ENCODE assay signal across 16 mouse cellular contexts in genomic region chr1:77370921-77371320, GRCm38 (mm10).
DNase-seq lines count a peak whose midpoint lies in the region; ATAC-seq and TF ChIP-seq lines count a peak whose summit lies in the region.
"Had no signal": no experiment of that assay in that cellular context is flagged by ENCODE, and none has a peak within 500 bp of the region (broad histone marks: within the 10 kb centered on the region; RNA-seq: fewer than 3 reads in every experiment).

No protein-coding gene starts in this region.

- DNase-seq in cerebellum, postnatal 25 days: peak; percentile 26 to 54
- DNase-seq in cerebellum, adult 11 months: no peak
- peak; percentile 51 for DNase-seq in kidney, adult 2 months
- DNase-seq in heart, adult 9 months (ENCODE audit: low spot score in 2 of 2): peak; percentile 32 to 36
- peak; percentile 31 for DNase-seq in kidney, adult 9 months
- DNase-seq in spleen, adult 12 weeks (ENCODE audit: low spot score): no peak
- no peak for DNase-seq in adrenal gland, postnatal 36 days
- DNase-seq: gastrocnemius, adult 2 months; liver, embryonic 13.5 days; midbrain, embryonic 14.5 days had no signal

- no peak overlapping the region for H3K4me2 ChIP-seq in kidney, embryonic 14.5 days (replicated peaks; ENCODE audit: low read depth, low read length)
- H3K4me2 ChIP-seq: liver, embryonic 13.5 days; stomach, embryonic 15.5 days had no signal

- 0 out of 2 replicates have a peak, but pooled peaks cover 2% of the 10 kb centered on the region for H3K4me1 ChIP-seq in kidney, adult 2 months (ENCODE audit: control insufficient read depth, insufficient read depth, low read length)
- H3K4me1 ChIP-seq in kidney, embryonic 14.5 days (ENCODE audit: control insufficient read depth, insufficient read depth, low read length): no peaks in the 10 kb centered on the region
- H3K4me1 ChIP-seq: hindbrain, embryonic 10.5 days; limb, embryonic 10.5 days; stomach, embryonic 15.5 days had no signal

- no peak overlapping the region for H3K9ac ChIP-seq in kidney, embryonic 14.5 days (ENCODE audit: low read depth, low read length)
- H3K9ac ChIP-seq: liver, embryonic 13.5 days; stomach, embryonic 15.5 days had no signal

- no peak for TF ChIP-seq CTCF in kidney, adult 2 months (conservative IDR thresholded peaks at IDR 0.05; ENCODE audit: insufficient read depth, insufficient read length, low read depth, low read length)

- no peaks in the 10 kb centered on the region for H3K27me3 ChIP-seq in kidney, adult 2 months (replicated peaks; ENCODE audit: control insufficient read depth, insufficient read depth, low read length)
- H3K27me3 ChIP-seq in kidney, embryonic 14.5 days (ENCODE audit: control insufficient read depth, insufficient read depth, low read length): no peaks in the 10 kb centered on the region
- H3K27me3 ChIP-seq: liver, embryonic 13.5 days; stomach, embryonic 15.5 days had no signal

- no peaks in the 10 kb centered on the region for H3K9me3 ChIP-seq in kidney, embryonic 14.5 days (ENCODE audit: control insufficient read depth, low read length)
- H3K9me3 ChIP-seq: hindbrain, embryonic 10.5 days; limb, embryonic 10.5 days; liver, embryonic 13.5 days; stomach, embryonic 15.5 days had no signal

- peaks cover 1% of the 10 kb centered on the region; the same call in 1 of the 2 replicates for H3K36me3 ChIP-seq in kidney, adult 2 months (ENCODE audit: control insufficient read depth, insufficient read depth, low read length)
- peaks cover 24% of the 10 kb centered on the region; the same call in 1 of the 2 replicates for H3K36me3 ChIP-seq in kidney, embryonic 14.5 days (ENCODE audit: control insufficient read depth, insufficient read depth, low read length)
- H3K36me3 ChIP-seq: liver, embryonic 13.5 days had no signal

- H3K4me3 ChIP-seq in kidney, adult 2 months (ENCODE audit: insufficient read depth, low read depth, low read length): no peak overlapping the region
- H3K4me3 ChIP-seq in kidney, embryonic 14.5 days (ENCODE audit: low read length): no peak overlapping the region
- H3K4me3 ChIP-seq: gastrocnemius, adult 2 months; hindbrain, embryonic 10.5 days; limb, embryonic 10.5 days; liver, embryonic 13.5 days; stomach, embryonic 15.5 days had no signal

- 74% methylated on average over 7 of the region's 7 CpGs for WGBS in kidney, adult 2 months
- WGBS in kidney, embryonic 14.5 days: 82% methylated on average over 7 of the region's 7 CpGs

- no peak for ATAC-seq in kidney, embryonic 14.5 days (ENCODE audit: low FRiP score, low TSS enrichment)
- ATAC-seq: forebrain, embryonic 14.5 days; intestine, embryonic 16.5 days had no signal

- H3K27ac ChIP-seq in kidney, adult 2 months (ENCODE audit: insufficient read depth, low read depth, low read length): no peak overlapping the region
- H3K27ac ChIP-seq in kidney, embryonic 14.5 days (ENCODE audit: low read depth, low read length): no peak overlapping the region
- H3K27ac ChIP-seq: gastrocnemius, adult 2 months; hindbrain, embryonic 10.5 days; limb, embryonic 10.5 days; liver, embryonic 13.5 days; stomach, embryonic 15.5 days had no signal

- TF ChIP-seq POLR2A in kidney, adult 2 months (IDR thresholded peaks at IDR 0.05; ENCODE audit: low read depth, low read length): no peak

Comparison
In these comparisons a context has a peak if more than half of its experiments do, and no peak if none do; other contexts are left out.
1. DNase-seq: peak in cerebellum, postnatal 25 days (2 of 2), kidney, adult 2 months (single experiment), heart, adult 9 months (2 of 2) and kidney, adult 9 months (single experiment); none in cerebellum, adult 11 months (single experiment), spleen, adult 12 weeks (single experiment) and adrenal gland, postnatal 36 days (0 of 2).